Mouse (Mus musculus): ENCODE measurements around the gene Scamp3.
A peak's percentile ranks its signal among the peaks of the same experiment; 100 is the strongest.

Gene Scamp3

DNA sequence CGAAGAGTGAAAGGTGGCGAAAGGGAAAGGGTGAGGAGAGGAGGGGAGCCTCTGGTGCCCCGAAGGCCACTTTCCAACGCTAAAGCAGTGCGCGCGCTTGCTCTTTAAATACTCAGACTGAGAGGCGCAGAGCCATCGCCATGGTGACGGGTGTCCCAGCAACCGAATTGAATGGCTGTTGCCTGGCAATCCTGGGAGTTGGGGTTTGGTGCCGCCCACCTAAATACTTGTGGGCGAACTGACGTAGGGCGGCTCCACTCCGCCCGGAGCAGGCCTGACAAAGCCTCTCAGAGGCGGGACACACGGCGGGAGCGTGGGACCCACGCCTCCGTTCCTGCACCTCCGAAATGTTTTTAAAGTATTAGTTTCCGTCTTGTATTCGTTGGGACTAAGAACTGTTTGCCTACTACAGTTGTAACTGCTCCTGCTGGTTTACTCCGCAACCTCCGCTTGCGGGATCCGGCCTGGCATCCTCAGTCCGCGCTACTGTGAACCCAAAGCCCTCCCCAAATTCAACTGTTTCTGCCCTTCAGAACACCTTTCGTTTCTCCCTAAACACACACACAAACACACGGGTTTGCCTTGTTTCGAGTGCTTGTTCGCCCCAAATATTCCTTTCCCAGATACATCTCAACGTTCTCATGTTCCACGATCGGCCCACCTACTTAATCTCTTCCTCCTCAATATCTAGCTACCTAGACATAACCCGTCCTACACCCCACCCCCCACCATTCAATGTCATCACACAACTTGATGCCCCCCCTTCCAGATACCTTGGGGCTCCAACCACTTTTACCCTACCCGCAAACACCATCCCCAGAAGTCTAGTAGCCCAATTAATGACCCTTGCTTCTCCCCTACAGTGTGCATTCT lies 50.3 kb downstream of the Scamp3 start:
- DNase-seq, result peak; percentile 87

DNA sequence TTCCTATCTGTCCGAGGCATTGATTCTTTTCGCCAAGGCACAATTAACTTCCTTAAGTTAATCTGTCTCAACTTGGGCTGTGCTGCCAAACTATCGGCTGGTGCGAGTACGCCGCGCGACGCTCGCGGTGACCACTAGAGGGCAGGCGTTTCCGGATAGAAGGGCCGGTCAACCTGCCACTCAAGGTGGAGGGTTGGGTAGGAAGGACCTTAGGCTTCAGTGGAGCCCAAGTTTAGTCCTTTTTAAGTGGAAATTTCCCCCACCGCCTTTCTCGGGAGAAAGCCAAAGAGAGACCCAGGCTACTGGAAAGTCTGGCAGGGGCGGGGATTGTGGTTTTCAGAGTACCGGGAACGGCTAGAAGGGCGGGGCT lies 50.9 kb downstream of the Scamp3 start:
- DNase-seq, result peak; percentile 87 to 94

DNA sequence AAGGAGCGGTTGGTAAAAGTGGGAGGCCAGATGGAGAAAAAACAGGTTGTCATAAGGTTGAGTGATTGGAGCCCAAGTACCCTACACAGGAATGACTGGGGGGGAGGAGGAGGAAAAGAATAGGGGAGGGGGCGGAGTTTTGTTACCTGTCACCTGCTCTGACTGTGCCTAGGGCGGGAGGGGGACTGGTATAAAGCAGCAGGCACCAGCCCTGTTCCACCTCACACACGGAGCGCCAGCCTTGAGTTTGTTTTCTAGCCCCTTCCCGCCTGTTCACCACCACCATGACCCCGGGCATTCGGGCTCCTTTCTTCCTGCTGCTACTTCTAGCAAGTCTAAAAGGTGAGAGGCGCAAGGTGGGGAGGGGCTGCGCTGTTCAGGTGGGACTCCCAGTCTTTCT lies 51.6 kb downstream of the Scamp3 start, which contains the start of gene Muc1:
TSS of gene Muc1 (plus strand) at position 222 of the 400 bp plus-strand sequence.
- peak; percentile 41 to 45 for DNase-seq

DNA sequence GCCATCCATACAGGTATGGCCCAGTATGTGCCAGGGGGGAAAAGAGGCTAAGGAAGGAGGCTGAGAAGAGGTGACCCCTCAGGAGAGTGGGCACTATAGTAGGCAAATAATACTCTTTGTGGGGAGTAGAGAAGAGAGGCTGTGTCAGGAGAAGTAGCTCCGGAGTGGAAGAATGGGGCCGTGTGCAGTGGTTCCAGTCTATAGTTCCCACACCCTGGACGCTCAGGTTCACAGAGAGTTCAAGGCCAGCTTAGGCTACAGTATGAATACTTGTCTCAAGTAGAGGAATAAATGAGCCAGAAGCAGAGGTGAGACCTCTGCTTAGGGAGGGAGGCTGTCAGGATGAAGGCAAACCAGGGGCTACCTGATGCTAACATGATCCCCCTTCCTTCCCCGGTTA lies 52.0 kb downstream of the Scamp3 start:
- DNase-seq, result no peak

DNA sequence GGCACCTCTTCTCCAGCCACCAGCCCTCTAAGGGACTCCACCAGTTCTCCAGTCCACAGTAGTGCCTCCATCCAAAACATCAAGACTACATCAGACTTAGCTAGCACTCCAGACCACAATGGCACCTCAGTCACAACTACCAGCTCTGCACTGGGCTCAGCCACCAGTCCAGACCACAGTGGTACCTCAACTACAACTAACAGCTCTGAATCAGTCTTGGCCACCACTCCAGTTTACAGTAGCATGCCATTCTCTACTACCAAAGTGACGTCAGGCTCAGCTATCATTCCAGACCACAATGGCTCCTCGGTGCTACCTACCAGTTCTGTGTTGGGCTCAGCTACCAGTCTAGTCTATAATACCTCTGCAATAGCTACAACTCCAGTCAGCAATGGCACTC lies 53.3 kb downstream of the Scamp3 start:
- no peak for DNase-seq

DNA sequence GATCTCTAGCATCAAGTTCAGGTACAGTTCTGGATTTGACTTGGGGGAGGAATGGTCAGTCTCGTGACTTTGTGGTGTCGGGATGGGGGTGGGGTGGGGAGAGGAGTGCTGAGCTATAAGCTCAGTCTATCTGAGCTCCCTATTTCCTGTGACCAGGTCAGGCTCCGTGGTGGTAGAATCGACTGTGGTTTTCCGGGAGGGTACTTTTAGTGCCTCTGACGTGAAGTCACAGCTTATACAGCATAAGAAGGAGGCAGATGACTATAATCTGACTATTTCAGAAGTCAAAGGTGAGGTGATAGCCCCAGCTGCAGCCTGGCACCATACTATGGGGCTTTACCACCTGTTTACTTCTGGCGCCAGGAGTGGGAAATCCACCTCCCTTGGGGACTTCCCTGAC lies 54.1 kb downstream of the Scamp3 start:
- DNase-seq, result no peak

DNA sequence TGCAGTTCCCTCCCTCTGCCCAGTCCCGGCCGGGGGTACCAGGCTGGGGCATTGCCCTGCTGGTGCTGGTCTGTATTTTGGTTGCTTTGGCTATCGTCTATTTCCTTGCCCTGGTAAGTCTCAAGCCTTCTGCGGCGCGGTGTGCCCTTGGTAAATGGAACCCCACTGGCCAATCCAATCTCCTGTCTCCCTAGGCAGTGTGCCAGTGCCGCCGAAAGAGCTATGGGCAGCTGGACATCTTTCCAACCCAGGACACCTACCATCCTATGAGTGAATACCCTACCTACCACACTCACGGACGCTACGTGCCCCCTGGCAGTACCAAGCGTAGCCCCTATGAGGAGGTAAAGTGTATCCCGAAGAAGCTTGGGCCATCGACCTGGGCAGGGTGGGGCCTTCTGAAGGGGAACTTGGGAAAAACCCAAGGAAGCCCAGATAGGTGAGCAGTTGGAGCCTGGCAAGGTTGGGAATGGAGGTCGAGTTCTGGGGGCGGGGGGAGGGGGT lies 54.6 kb downstream of the Scamp3 start:
- no peak for DNase-seq

Measured in kidney, adult 8-10 months (tissue).